Mouse (Mus musculus) spleen, adult 12 weeks (tissue): ENCODE measurements around the gene Gm49416.
"Not testable (repeated sequence)": the region's sequence is repeated elsewhere in the genome, so short reads cannot be mapped to it uniquely, and the experiment has no call there.

Experiments
- DNase-seq: peaks from one replicate; pipeline ENCODE4 v3.0.0; 2022; ENCODE audit warnings: low spot score

Gm49416 gene

DNA sequence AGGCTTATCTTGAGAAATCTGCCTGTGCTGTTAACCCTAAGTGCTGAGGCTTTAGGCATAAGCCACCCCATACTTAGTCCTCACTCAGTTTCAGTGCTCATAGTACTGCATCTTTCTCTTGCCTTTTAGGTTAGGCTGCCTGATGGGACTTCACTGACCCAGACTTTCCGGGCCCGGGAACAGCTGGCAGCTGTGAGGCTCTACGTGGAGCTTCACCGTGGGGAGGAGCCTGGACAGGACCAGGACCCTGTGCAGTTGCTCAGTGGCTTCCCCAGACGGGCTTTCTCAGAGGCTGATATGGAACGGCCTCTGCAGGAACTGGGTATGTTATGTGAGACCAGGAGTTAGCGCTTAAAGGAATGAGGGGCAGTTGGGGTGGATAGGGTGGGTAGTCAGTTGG is 13.7 kb upstream of the Gm49416 start:
- DNase-seq = no peak

DNA sequence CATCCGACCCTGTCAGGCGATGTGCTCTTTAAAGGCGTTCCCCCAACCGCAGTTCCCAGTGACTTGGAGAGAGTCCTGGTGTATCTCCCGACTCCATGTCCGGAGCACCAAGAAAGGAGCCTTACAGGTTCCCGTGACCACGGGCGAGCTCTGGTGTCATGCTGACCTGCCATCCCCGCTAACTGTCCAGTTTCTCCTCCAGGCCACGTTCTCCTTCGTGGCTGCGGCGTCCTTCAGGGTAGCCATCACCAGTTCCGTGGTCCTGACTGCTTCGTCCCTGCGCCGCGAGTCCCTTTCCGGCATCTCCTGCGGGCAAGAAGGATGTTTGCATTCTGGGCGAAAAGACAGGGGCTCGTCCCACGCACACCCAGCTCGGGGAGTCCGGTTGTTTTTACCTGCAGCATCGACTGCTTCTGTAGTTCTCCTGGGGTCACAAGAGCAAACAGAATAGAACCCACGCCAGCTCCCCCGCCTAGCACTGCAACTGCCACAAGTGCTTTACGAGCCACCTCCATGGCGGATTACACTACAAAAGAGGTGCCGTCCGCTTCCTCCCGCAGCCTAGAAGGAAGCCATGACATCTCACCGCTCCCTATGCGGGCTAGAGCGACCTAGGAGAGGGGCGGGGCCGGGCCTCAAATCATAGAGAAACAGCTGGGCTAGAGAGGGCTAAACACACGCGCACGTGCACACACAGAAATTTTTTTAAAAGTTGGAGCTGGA is 8.3 kb upstream of the Gm49416 start, which contains the start of gene Uqcc3:
TSS of gene Uqcc3 (minus strand) at position 613 of the 723 bp plus-strand sequence.
- peak; percentile 78 for DNase-seq

DNA sequence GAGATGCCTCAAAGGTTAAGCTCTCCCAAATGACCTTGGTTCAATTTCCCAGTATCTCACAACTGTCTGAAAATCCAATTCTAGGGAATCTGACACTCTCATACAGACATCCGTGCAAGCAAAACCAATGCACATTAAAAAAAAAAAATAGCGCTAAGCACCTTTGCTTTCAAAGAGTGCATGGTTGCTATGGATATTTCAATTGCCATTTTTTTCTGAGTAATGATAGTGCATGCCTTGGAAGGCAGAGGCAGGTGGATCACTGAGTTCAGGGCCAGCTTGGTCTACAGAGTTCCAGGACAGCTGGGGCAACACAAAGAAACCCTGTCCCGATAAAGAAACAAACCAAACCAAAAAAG is 7.7 kb upstream of the Gm49416 start:
- no peak for DNase-seq

DNA sequence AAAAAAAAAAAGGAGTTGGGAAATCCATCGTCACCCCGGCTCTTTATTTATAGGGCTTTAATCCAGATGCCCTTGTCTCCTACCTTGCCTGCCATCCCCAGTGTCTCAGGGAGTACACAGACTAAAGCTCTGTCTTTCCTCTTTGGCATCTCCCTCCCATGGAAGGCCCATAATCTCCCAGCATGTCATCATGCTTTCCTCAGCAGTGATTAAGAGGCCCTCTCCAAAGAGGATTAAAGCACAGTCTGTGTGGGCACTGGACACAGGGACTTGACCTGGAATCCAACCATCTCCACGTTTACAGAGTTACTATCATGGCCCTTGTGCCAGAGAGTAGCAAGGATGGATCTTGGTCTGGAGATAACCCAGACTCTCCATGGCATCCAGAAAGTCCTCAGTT is 5.1 kb upstream of the Gm49416 start, which contains the start of the genes Lbhd1 and Gm49403:
TSS of gene Lbhd1 (plus strand) at position 117 of the 400 bp plus-strand sequence.
TSS of gene Gm49403 (plus strand) at position 315 of the 400 bp plus-strand sequence.
- DNase-seq = no peak

DNA sequence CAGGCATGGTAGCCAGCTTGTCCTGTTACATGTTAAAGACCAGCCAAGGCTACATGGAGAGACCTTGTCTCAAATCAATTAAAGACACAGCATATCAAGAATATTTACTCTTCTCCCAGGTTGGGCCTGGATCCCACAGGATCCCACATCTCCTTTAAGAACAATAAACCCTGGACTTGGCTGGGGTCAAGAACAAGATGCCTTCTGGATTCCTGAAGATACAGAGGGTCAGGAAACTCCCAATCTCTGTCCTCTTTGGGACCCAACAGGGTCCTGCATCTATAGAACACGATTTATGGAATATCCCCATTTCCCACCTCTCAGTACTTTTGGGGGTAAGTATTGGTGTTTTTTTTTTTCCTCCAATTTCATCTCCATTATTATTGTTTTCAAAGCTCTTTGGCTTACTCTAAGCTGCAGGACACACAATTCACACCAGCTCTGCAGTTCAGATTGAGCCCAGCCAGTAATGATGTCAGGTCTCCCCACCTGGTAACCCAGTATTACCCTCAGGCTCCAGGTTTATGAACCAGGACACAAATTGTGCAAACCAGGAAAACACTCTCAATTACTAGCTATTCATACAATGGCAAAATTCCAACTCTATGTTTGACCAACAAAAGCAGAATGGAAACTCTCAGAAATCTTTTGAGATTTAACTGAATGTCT is 1.7 kb upstream of the Gm49416 start:
- DNase-seq = no peak

DNA sequence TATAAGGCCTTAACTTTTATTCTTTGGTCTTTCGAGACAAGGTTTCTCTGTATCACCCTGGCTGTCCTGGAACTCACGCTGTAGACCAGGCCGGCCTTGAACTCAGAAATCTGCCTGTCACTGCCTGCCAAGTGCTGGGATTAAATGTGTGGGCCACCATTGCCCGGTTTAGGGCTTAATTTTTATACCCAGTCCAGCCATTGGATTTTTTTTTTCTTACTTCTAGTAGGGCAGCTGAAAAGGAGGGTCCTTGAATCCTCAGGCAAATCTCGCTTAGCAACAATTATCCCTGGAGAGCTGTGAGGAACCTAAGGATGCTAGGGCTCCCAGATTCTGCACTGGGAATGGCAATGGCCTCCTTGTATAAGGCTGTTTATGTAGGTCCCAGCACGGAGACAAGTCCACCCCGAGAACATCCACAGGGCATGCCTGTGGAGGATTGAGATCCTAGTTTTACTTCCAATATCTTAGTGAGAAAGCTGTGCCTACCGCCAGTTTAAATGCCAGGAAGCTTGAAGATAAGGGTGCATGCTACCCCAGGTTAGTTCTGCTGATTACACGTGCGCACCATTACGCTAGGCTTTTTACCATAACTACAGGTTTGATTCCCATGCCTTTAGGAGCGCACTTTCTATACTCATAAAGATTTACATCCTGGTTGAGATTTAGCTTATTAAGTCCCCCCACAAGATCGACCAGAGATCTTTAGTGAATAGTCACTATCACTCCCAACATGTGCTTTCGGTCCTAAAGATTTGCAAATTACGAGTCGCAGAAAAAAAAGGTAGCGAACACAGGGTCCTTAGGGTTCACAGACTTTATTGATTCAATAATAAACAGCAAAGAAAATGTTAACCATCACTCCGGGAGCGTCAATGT is 902 bp upstream of the Gm49416 start:
- DNase-seq = no peak

DNA sequence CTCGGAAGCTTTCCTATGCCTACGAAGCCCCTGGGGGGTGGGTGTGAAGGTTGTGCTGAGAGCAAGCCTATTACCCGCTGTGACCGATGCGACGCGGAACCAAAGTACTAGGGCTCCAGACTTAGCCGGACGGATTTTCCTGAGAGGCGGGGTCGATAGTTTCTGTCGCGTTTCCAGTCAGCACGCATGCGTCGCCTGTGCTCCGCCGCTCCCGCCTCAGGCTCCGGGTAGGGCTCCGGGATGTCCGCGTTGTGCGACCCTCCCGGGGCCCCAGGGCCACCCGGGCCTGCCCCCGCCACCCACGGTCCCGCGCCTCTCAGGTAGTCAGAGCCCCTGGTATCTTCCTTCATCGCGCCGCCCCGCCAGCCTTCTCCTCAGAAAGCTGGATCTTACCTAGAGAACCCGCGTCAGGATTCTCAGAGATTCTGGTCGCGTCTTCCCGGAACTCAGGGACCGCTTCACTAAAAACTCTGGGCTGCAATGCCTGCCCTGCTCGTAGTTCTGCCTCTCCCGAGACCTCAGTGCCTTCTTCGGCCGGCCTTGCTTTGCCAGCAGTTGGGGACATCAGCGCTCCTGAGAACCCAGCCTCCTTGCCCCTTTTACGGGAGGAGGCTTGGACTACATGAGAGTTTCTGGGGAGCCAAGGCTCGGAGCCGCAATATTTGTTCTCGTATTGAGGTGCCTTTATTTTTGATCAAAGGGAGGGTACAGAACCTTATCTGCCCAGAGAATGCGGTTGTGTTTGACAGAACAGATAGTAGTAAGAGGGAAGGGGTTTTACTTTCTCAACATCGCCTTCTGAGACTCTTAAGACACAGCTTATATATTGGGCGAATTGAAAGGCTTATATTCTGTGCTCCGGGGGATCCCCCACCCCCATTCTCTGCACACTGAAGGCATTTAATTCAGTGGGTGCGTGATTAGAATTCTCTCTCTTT is 4.4 kb downstream of the Gm49416 start, which contains the start of gene Ints5:
TSS of gene Ints5 (plus strand) at position 177 of the 938 bp plus-strand sequence.
- DNase-seq = peak; percentile 76

DNA sequence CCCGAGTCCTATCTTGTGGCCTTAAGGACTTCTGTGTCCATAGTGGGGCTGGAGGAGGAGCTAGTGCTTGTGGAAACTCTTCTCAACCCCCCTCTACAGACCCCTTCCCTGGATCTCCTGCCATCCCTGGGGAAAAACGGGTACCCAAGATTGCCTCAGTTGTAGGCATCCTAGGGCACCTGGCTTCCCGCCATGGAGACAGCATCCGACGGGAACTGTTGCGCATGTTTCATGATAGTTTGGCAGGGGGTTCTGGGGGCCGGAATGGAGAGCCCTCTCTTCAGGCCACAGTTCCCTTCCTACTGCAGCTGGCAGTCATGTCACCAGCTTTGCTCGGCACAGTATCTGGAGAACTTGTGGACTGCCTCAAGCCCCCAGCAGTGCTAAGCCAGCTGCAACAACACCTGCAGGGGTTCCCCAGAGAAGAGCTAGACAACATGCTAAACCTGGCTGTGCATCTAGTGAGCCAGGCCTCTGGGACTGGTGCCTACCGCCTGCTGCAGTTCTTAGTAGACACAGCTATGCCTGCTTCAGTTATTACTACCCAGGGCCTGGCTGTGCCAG is 6.8 kb downstream of the Gm49416 start:
- no peak for DNase-seq

DNA sequence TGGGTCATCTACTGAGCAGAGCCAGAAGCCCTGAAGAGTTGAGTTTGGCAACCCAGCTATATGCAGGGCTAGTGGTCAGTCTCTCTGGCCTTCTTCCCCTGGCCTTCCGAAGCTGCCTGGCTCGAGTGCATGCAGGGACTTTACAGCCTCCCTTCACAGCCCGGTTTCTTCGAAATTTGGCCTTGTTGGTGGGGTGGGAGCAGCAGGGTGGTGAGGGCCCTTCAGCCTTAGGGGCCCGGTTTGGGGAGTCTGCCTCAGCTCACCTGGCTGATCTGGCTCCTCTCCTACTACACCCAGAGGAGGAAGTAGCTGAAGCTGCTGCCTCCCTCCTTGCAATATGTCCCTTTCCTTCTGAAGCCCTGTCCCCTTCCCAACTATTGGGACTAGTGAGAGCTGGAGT is 7.5 kb downstream of the Gm49416 start:
- not testable (repeated sequence) for DNase-seq

DNA sequence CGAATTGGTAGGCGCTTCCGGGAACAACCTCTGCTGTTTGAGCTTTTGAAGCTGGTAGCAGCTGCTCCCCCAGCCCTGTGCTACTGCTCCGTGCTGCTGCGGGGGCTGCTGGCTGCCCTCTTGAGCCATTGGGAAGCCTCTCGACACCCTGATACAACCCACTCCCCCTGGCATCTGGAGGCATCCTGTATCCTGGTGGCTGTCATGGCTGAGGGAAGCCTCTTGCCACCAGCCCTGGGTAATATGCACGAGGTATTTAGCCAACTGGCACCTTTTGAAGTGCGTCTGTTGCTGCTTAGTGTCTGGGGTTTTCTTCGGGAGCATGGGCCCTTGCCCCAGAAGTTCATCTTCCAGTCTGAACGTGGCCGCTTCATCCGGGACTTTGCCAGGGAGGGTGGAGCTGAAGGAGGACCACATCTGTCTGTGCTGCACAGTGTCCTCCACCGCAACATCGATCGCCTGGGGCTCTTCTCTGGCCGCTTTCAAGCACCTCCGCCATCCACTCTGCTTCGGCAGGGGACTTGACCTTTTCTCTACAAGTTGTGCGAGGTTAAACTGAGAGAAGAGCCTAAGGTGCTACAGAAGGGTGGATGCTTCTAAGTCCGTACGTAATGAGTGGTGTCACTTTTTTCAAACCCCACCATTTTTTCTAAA is 8.6 kb downstream of the Gm49416 start:
- DNase-seq = not testable (repeated sequence)

DNA sequence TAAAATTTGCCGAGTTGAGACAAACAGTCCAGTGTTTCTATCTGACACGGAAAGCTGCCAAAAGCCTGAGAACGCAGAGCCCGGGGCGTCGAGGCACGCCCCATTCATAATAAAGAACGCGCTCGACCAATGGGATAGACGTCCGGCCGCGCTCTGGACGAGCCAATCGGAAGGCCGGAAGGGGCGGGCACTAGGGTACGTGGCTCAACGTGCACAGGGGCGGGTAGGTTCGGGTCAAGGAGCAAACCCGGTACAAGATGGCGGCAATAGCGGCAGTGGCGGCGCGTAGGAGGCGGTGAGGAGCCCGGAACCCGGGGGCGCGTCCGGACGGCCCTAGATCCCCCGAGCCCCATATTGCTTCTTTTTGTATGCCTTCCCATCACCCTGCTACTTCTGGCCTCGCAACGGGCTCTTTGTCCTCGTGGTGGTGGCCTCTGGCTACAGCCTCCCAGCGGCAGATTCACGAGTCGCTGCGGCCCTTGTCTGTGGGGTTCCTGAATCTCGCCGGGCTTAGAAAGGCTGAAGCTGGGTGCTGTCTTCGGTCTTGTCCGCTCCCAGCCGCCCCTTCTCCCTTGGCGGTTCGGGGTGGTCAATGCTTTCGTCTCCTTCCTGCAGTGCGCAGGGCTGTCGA is 9.3 kb downstream of the Gm49416 start, which contains the start of gene Ganab:
TSS of gene Ganab (plus strand) at position 207 of the 631 bp plus-strand sequence.
- DNase-seq = peak; percentile 91

DNA sequence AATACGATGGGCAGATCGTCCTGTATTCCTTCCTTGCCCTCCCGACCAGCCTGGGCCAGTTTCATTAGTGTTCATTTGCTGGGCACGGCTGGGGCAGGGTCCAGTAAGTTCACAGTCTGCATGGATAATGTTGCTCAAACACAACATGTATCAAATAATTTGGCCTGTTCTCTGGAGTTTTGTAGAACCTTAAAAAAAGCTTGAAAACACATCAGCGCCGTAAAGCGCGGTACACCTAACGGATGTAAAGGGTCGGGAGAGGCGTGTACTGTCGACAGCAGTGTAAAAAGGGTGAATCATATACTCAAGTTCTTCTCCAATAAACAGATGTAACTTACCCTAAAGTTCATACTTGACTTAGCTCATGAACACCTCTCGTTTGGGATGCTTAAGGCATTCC is 9.8 kb downstream of the Gm49416 start:
- DNase-seq = no peak

DNA sequence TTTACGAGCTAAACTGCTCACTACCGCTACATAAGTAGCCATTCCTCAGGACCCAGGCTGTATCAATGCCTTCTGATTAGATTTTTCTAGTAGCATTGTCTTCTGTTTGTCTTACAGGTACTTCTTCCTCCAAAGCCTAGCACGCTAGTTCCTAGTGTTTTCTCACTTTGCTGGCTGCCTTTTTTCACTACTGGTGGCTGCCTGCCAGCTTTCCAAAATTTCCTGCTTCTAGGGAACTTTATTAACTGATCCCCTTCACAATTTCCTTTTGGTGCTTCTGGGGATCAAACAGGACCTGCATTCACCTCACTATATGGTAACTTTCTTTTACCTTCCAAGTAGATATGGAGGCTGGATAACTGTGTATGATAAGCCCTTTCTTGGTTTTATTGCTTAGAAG is 10.4 kb downstream of the Gm49416 start:
- no peak for DNase-seq

DNA sequence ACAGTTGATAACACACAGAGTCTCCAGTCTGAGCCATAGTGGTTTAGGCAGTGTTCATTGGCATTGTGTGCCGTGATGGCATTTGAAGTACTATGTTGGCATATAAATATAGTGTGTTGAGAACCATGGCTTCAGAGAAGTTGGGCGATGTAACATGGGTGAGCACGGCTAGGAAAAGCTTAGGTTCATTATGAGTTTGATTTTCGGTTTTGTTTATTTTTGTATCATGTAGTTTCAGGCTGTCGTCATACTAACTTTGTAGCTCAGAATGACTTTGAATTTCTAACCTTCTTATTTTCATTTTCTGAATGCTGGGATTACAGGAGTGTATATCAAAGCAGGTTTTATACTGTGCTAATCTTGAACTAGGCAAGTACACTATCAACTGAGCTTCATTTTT is 14.7 kb downstream of the Gm49416 start:
- DNase-seq = no peak

DNA sequence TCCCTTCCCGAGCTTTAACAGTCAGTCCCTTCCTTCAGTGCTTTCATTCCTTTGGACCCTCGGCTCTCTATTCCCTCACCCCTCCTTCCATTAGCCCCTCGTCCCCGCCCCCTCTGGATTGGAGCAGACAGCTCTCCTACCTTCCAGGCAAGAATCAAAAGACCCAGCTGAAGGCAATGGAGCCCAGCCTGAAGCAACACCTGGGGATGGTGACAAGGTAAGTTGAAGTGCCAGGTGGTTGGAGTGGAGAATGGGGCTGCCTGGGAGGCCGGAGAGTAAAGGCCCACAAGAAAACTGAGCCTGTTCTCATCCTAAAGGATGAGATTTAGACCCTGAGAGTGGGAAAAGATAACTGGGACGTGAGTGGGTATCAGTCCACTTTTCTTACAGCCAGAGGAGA is 19.8 kb downstream of the Gm49416 start:
- DNase-seq = no peak

DNA sequence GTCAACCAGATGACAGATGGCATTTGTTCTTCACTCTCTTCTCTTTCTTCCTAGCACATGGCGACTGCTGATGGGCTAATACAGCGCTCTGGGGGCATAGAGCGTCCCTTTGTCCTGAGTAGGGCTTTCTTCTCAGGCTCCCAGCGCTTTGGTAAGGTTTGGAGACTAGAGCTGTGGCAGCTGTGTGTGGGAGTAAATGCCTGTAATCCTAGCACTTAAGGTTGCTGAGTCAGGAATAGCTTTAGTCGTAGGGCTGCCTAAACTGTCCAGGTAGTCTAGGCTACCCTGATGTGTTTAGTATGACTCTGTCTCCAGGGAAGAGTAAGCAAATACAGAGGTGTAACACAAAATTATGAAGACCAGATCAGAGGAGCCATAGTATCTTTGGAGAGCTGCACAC is 23.1 kb downstream of the Gm49416 start:
- DNase-seq = no peak

DNA sequence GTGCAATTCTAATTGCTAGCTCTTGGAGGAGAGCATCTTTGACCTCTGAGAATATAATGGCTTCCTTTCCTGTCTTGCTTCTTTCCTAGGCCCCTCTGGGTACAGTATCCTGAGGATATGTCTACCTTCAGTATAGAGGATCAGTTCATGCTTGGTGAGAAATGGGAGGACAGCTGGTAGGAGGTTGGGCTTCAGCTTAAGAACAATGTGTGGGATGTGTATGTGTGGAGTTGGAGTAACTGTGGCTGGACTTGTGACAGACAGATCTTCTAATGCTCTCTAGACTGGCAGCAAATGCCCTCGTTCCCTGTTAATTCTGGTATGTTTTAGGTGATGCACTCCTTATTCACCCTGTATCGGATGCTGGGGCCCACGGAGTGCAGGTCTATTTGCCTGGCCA is 25.5 kb downstream of the Gm49416 start:
- DNase-seq = no peak

DNA sequence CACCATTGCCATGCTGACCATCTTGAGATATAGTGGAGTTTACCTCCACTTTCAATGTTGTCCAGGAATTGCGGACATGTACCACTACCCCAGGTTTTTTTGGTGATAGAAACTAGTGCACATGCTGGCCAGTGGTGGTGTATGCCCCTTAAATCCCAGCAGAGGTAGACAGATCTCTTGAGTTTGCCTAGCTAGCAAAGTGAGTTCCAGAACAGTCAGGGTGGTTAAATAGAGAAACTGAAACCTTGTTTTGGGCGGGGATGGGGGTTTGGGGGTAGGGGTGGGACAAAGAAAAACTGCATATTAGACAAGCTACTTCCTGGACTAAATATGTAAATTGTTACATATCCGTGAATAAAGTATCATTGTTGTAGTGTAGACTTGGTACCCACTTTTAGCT is 30.3 kb downstream of the Gm49416 start:
- no peak for DNase-seq

DNA sequence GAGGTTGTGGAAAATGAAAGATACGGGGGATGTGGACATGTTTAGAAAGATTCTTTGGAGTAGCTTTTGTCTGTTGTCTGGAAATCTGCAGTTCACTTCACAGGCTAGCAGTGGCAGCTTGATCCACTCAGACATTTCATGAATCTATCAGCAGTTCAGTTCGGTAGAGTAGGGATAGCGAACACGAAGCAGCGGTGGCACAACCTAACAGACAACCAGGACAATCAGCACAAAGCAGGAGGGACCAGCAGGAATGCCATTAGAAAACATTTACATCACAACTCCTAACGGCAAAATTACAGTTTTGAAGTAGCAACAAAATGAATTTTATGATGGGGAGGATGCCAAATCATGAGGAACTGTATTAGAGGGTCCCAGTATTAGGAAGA is 31.0 kb downstream of the Gm49416 start:
- DNase-seq = no peak
